Mouse (Mus musculus): ENCODE results near the gene Spef1.

- TF ChIP-seq POLR2A (IDR thresholded peaks at IDR 0.05; ENCODE audit: low read depth, low read length) (no peak), CTCF (IDR thresholded peaks at IDR 0.05; ENCODE audit: borderline replicate concordance, insufficient read depth, low read length) (no peak)
Observed at GRCm38 (mm10) chr2:131130849-131131248, 56.2 kb downstream of the Spef1 start.

Data from embryonic fibroblast, embryonic 13.5 days (primary cell).